Mouse (Mus musculus): ENCODE measurements at regions not wholly inside any gene's neighbourhood (a gene's known extent, or its start where the extent isn't known, plus 50 kb on each side); places are given as distances from the start of the nearest gene placed in this dataset.
A peak's percentile ranks its signal among the peaks of the same experiment; 100 is the strongest.

DNA sequence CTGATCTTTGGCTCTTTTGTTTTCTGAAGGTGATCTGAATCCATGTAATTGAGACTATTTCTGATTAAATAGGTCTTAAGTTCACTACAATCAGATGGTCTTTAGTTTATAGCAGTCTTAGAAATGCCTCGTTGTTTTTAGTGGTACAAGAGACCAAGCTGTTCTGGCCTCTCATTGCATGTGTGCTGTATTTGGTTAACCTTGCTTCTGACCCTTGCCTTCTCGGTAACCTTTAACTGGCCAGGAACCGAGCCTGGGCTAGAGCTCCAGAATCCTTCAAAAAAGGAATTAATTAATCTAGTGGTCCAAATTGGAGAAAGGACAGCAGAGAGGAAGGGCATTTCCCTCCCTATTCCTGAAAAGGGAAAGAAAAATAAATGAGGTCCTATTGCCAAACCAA is 234.8 kb upstream of the Prdm1 start:
- WGBS (ENCODE audit: insufficient replicate concordance): 47% methylated on average over 3 of the region's 3 CpGs
- H3K9me3 ChIP-seq (replicated peaks; ENCODE audit: control insufficient read depth, low read length): no peaks in the 10 kb centered on the region
- H3K27me3 ChIP-seq (ENCODE audit: control insufficient read depth, insufficient read depth, low read depth, low read length): no peaks in the 10 kb centered on the region
- no peaks in the 10 kb centered on the region for H3K36me3 ChIP-seq (ENCODE audit: control insufficient read depth, insufficient read depth)
- H3K27ac ChIP-seq (ENCODE audit: low read length): peak overlapping the region; percentile 34; the same call in 1 of the 2 replicates
- H3K4me2 ChIP-seq (ENCODE audit: low read depth, low read length): no peak overlapping the region
- ATAC-seq (ENCODE audit: low read depth): peak; percentile 55; the same call in 1 of the 2 replicates
- H3K9ac ChIP-seq (ENCODE audit: low read depth, low read length): no peak overlapping the region
- peaks cover 3% of the 10 kb centered on the region for H3K4me1 ChIP-seq (ENCODE audit: control insufficient read depth, low read depth, low read length)
- H3K4me3 ChIP-seq (ENCODE audit: low read depth, low read length): no peak overlapping the region

DNA sequence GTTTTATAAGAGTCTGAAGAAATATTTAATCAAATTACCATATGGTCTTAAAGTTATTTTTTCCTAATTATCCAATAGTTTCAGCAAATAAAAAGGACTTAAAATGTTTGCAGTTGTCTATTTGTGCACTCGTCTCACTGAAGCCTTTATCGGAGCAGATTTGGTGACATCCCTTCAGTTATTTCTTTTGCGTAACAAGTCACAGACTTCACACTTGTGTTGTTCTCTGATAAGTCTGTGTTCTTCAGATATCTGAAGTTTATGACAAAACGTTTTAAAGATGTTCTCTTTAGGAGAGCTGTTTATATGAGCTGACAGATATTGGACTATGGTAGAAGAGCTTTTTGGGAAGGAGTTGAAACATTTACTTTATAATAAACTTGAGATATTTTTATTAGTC is 233.8 kb upstream of the Prdm1 start:
- Histone ChIP-seq H3K36me3 (ENCODE audit: control insufficient read depth, insufficient read depth) (no peaks in the 10 kb centered on the region), H3K27ac (ENCODE audit: low read length) (no peak overlapping the region)

DNA sequence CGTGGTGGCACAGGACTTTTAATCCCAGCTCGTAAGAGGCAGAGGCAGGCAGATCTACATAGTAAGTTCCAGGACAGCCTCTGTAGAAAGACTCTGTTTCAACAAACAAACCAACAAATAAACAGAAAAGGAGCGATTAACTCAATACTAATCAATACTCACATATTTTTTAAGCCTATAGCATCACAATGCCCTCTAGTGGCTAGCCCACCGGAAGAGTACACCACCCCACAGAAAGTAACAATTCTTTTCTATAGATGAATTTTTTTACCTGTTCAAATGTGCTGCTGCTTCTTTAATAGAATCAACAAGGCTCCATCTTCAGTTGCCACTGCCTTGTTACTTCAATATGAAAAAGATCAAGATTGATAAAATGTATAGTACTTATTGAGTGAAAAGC is 233.0 kb upstream of the Prdm1 start:
- no peak for ATAC-seq (ENCODE audit: low read depth)
- Histone ChIP-seq H3K9me3 (replicated peaks; ENCODE audit: control insufficient read depth, low read length) (no peaks in the 10 kb centered on the region), H3K27ac (ENCODE audit: low read length) (no peak overlapping the region; the same call in 1 of the 2 replicates), H3K4me3 (ENCODE audit: low read depth, low read length) (no peak overlapping the region), H3K27me3 (ENCODE audit: control insufficient read depth, insufficient read depth, low read depth, low read length) (no peaks in the 10 kb centered on the region), H3K4me1 (ENCODE audit: control insufficient read depth, low read depth, low read length) (peaks cover 3% of the 10 kb centered on the region), H3K36me3 (ENCODE audit: control insufficient read depth, insufficient read depth) (no peaks in the 10 kb centered on the region), H3K9ac (ENCODE audit: low read depth, low read length) (no peak overlapping the region), H3K4me2 (ENCODE audit: low read depth, low read length) (no peak overlapping the region)
- WGBS (ENCODE audit: insufficient replicate concordance): 44% methylated on average over 4 of the region's 4 CpGs

More for the DNA sequence above, 233.8 kb upstream of the Prdm1 start:
- no peak overlapping the region for H3K4me2 ChIP-seq (ENCODE audit: low read depth, low read length)
- no peak overlapping the region for H3K9ac ChIP-seq (ENCODE audit: low read depth, low read length)
- no peaks in the 10 kb centered on the region for H3K27me3 ChIP-seq (ENCODE audit: control insufficient read depth, insufficient read depth, low read depth, low read length)
- peak; percentile 37 for ATAC-seq (ENCODE audit: low read depth)
- H3K4me1 ChIP-seq (ENCODE audit: control insufficient read depth, low read depth, low read length): peaks cover 3% of the 10 kb centered on the region
- WGBS (ENCODE audit: insufficient replicate concordance): 16% methylated on average over 4 of the region's 4 CpGs
- no peaks in the 10 kb centered on the region for H3K9me3 ChIP-seq (replicated peaks; ENCODE audit: control insufficient read depth, low read length)
- no peak overlapping the region for H3K4me3 ChIP-seq (ENCODE audit: low read depth, low read length)

DNA sequence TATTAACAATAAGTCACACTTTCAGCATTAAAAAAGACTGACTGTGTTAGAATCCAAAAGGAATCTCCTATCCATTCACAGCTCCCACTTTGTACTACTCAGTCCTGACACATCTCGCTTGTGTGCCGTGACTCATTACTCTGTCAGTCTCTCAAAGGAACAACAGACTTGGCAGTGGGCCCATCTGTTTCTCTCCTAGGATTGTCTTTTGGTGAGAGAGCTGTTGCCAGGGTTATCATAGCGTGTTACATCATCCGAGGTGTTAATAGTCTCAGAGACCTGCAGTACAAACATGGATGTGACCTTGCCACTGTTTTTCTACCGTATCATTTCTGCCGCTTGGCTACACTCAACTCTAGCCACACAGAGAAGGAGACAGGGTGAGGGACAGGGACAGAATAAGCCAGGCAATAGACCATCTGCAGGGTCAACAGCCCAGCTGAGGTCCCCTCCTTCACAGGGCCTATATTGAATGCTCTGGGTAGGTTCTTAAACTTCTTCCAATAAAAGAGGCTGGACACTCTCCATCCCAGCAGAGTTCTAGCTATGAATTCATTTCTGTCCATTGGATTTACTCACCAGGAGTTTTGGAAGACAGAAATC is 227.2 kb upstream of the Prdm1 start:
- Histone ChIP-seq H3K27me3 (ENCODE audit: control insufficient read depth, insufficient read depth, low read depth, low read length) (no peaks in the 10 kb centered on the region), H3K4me1 (ENCODE audit: control insufficient read depth, low read depth, low read length) (no peaks in the 10 kb centered on the region; the same call in 1 of the 2 replicates), H3K9ac (ENCODE audit: low read depth, low read length) (no peak overlapping the region), H3K4me3 (ENCODE audit: low read depth, low read length) (no peak overlapping the region), H3K27ac (ENCODE audit: low read length) (no peak overlapping the region), H3K36me3 (ENCODE audit: control insufficient read depth, insufficient read depth) (no peaks in the 10 kb centered on the region), H3K9me3 (replicated peaks; ENCODE audit: control insufficient read depth, low read length) (no peaks in the 10 kb centered on the region), H3K4me2 (ENCODE audit: low read depth, low read length) (no peak overlapping the region)
- ATAC-seq (ENCODE audit: low read depth): peak; percentile 65
- 68% methylated on average over 6 of the region's 6 CpGs for WGBS (ENCODE audit: insufficient replicate concordance)

DNA sequence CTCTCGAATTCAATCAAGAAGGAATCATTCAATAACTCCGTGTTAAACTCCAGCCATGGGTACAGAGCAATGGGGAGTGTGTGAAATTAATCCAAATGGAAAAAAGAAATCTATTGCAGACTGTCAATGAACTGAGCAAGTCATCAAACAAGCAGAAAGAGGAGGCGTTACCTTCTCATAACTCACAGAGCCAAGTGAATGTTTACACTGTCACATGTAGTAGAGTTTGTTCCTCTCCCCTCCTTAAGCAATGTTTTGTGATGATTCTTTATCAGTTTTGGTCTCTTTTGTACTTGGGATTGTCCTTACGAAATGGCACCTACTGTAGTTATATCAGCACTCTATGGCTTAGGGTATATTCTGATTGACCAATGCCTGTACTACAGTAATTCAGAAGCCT is 226.6 kb upstream of the Prdm1 start:
- Histone ChIP-seq H3K4me3 (ENCODE audit: low read depth, low read length) (no peak overlapping the region), H3K27ac (ENCODE audit: low read length) (no peak overlapping the region), H3K4me2 (ENCODE audit: low read depth, low read length) (no peak overlapping the region), H3K9ac (ENCODE audit: low read depth, low read length) (no peak overlapping the region), H3K27me3 (ENCODE audit: control insufficient read depth, insufficient read depth, low read depth, low read length) (no peaks in the 10 kb centered on the region), H3K36me3 (ENCODE audit: control insufficient read depth, insufficient read depth) (no peaks in the 10 kb centered on the region), H3K9me3 (replicated peaks; ENCODE audit: control insufficient read depth, low read length) (no peaks in the 10 kb centered on the region), H3K4me1 (ENCODE audit: control insufficient read depth, low read depth, low read length) (no peaks in the 10 kb centered on the region; the same call in 1 of the 2 replicates)
- peak; percentile 60 for ATAC-seq (ENCODE audit: low read depth)
- WGBS (ENCODE audit: insufficient replicate concordance): 51% methylated on average over 4 of the region's 4 CpGs

DNA sequence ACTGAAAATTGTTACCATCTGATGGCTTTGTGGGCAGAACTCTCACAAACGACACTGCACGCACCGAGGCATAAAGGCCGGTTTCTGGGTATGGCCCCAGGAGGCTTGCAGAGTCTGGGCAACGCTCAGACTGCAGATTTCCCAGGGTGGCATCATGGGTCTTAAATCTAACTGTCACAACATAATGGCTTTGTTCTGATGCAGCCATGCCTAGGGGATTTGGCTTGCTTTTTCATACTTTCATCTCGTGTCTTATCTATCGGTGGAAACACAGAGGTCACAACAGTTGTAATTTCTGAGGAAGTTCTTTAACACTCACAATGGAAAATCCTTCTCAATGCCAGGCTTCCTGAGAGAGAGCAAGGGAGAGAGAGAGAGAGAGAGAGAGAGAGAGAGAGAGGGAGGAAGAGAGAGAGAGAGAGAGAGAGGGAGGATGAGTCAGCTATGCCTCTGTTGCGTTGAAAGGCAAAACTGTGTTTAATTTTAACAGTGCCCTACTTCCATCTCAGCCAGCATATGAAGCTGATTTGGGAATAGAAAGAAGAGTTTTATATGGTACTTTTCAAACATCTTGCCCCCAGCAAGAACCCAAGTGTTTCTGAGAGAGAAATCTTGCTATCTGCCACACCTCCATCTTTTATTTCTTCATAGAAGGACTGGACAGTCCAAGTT is 224.6 kb upstream of the Prdm1 start:
- WGBS (ENCODE audit: insufficient replicate concordance): 70% methylated on average over 8 of the region's 8 CpGs
- Histone ChIP-seq H3K27ac (ENCODE audit: low read length) (no peak overlapping the region), H3K27me3 (ENCODE audit: control insufficient read depth, insufficient read depth, low read depth, low read length) (no peaks in the 10 kb centered on the region), H3K4me1 (ENCODE audit: control insufficient read depth, low read depth, low read length) (no peaks in the 10 kb centered on the region; the same call in 1 of the 2 replicates), H3K9ac (ENCODE audit: low read depth, low read length) (no peak overlapping the region), H3K4me2 (ENCODE audit: low read depth, low read length) (no peak overlapping the region), H3K9me3 (replicated peaks; ENCODE audit: control insufficient read depth, low read length) (no peaks in the 10 kb centered on the region), H3K36me3 (ENCODE audit: control insufficient read depth, insufficient read depth) (no peaks in the 10 kb centered on the region), H3K4me3 (ENCODE audit: low read depth, low read length) (no peak overlapping the region)
- no peak for ATAC-seq (ENCODE audit: low read depth)

DNA sequence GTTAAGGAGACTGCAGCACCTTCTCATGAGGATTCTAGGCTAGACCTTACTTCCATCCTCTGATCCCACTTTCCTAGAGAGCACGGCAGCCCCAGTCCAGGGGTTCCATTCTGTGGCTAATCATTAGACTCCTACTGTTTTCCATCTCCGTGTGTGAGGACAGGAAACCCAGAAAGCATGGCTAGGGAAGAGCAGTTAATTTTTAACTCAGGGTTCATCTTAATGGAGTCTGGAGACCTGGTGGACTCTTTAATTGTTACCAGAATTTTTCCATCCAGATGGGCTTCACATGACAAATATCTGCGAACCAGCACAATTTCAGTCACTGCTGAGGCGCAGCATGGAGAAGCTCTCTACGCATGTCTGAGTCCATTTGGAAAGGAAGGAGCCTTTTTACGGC is 222.8 kb upstream of the Prdm1 start:
- no peak for ATAC-seq (ENCODE audit: low read depth)
- Histone ChIP-seq H3K27ac (ENCODE audit: low read length) (no peak overlapping the region), H3K9me3 (replicated peaks; ENCODE audit: control insufficient read depth, low read length) (no peaks in the 10 kb centered on the region), H3K36me3 (ENCODE audit: control insufficient read depth, insufficient read depth) (no peaks in the 10 kb centered on the region), H3K4me3 (ENCODE audit: low read depth, low read length) (no peak overlapping the region), H3K4me2 (ENCODE audit: low read depth, low read length) (no peak overlapping the region), H3K4me1 (ENCODE audit: control insufficient read depth, low read depth, low read length) (no peaks in the 10 kb centered on the region; the same call in 1 of the 2 replicates), H3K27me3 (ENCODE audit: control insufficient read depth, insufficient read depth, low read depth, low read length) (no peaks in the 10 kb centered on the region), H3K9ac (ENCODE audit: low read depth, low read length) (no peak overlapping the region)
- WGBS (ENCODE audit: insufficient replicate concordance): 73% methylated on average over 6 of the region's 6 CpGs

DNA sequence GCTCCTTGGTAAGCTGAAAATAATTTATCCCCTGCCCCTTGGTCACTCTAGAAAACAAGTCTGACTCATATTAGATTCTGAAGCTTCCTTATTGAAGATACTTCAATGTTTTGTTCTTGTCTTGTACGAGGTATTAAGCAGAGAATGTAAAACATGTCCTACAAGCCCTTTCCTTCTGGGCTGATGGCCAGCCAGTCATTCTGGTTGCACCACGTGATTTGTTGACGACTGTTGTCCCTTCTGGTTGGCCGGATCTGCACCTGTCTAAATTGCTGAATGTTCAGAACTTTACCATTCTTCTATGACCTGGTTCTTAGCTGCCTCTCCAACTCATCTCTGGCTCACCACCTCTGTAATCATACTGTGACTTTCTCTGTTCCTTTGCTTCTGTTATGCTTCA is 220.9 kb upstream of the Prdm1 start:
- Histone ChIP-seq H3K27ac (ENCODE audit: low read length) (no peak overlapping the region), H3K4me3 (ENCODE audit: low read depth, low read length) (no peak overlapping the region)
- no peak for ATAC-seq (ENCODE audit: low read depth)

DNA sequence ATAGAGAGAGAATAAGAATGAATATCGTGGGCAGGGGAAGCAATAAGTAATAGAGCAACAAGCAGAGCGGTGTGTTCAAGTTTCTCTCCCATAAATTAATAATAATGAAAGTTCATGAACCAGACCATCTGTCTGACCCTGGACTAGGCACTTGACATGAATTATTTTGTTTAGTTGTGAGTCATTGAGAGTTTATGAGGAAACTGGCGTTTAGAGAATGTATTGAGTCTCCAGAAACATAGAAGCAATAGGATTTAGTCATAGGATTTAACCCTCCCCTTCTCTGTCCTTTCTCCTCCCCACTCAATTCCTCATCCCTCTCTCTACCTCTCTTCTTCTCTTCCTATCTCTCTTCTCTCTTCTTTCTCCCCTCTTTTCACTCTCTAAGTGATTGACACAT is 219.1 kb upstream of the Prdm1 start:
- Histone ChIP-seq H3K9ac (ENCODE audit: low read depth, low read length) (no peak overlapping the region), H3K4me3 (ENCODE audit: low read depth, low read length) (no peak overlapping the region), H3K4me2 (ENCODE audit: low read depth, low read length) (no peak overlapping the region), H3K9me3 (replicated peaks; ENCODE audit: control insufficient read depth, low read length) (no peaks in the 10 kb centered on the region), H3K27me3 (ENCODE audit: control insufficient read depth, insufficient read depth, low read depth, low read length) (no peaks in the 10 kb centered on the region), H3K36me3 (ENCODE audit: control insufficient read depth, insufficient read depth) (no peaks in the 10 kb centered on the region), H3K27ac (ENCODE audit: low read length) (no peak overlapping the region), H3K4me1 (ENCODE audit: control insufficient read depth, low read depth, low read length) (no peaks in the 10 kb centered on the region; the same call in 1 of the 2 replicates)
- ATAC-seq (ENCODE audit: low read depth): no peak
- WGBS (ENCODE audit: insufficient replicate concordance): 62% methylated on average over 3 of the region's 3 CpGs

More for the DNA sequence above, 220.9 kb upstream of the Prdm1 start:
- Histone ChIP-seq H3K4me1 (ENCODE audit: control insufficient read depth, low read depth, low read length) (no peaks in the 10 kb centered on the region; the same call in 1 of the 2 replicates), H3K4me2 (ENCODE audit: low read depth, low read length) (no peak overlapping the region), H3K9me3 (replicated peaks; ENCODE audit: control insufficient read depth, low read length) (no peaks in the 10 kb centered on the region), H3K36me3 (ENCODE audit: control insufficient read depth, insufficient read depth) (no peaks in the 10 kb centered on the region), H3K9ac (ENCODE audit: low read depth, low read length) (no peak overlapping the region), H3K27me3 (ENCODE audit: control insufficient read depth, insufficient read depth, low read depth, low read length) (no peaks in the 10 kb centered on the region)
- WGBS (ENCODE audit: insufficient replicate concordance): 54% methylated on average over 4 of the region's 4 CpGs
